Mouse (Mus musculus) cerebellum, adult 2 months (tissue): ENCODE data around the gene Lrrc45. TPM values are rescaled to one million over a fixed set of nuclear protein-coding genes. Genes with fewer than 3 reads are reported as not detected.

ENCODE experiments used
- DNase-seq, 2 experiments: peaks; one replicate each; pipeline ENCODE4 v3.0.0; 2021
- H3K27ac ChIP-seq: fragments of 200-500 bp; 2 replicates; pipeline ENCODE4 v1.5.1; 2012; ENCODE audit warnings: low read length, control low read depth, inconsistent platforms; ENCODE audit not compliant: insufficient read depth
- H3K27me3 ChIP-seq: fragments of 200-500 bp; 2 replicates; pipeline ENCODE4 v1.6.1; 2012; ENCODE audit warnings: inconsistent platforms, mild to moderate bottlenecking, low read length, moderate library complexity; ENCODE audit not compliant: control insufficient read depth, insufficient read depth
- H3K4me1 ChIP-seq: fragments of 200-500 bp; 2 replicates; pipeline ENCODE4 v1.6.1; 2011; ENCODE audit warnings: low read length; ENCODE audit not compliant: control insufficient read depth, insufficient read depth
- H3K4me3 ChIP-seq: fragments of 200-500 bp; replicated peaks from 2 replicates; pipeline ENCODE3; 2011; ENCODE audit warnings: mild to moderate bottlenecking, low read depth, low read length, control low read depth; ENCODE audit not compliant: insufficient read depth
- CTCF ChIP-seq: fragments of 200-500 bp; IDR thresholded peaks from 2 replicates; pipeline ENCODE4 v1.5.1; 2011; ENCODE audit warnings: low read depth, mild to moderate bottlenecking, control low read depth, low read length, moderate library complexity, borderline replicate concordance; ENCODE audit not compliant: insufficient read depth
- POLR2A ChIP-seq: fragments of 200-500 bp; IDR thresholded peaks from 2 replicates; pipeline ENCODE4 v1.6.1; 2011; ENCODE audit warnings: low read length, control low read depth, borderline replicate concordance; ENCODE audit not compliant: insufficient read depth
- WGBS: fragments of 180-500 bp; shearing (Covaris S2); methylation state at CpG from one replicate; pipeline ENCODE4 v1.1.7; 2018; 5-methylcytosine and 5-hydroxymethylcytosine counted together
- polyA plus RNA-seq: library from polyadenylated mRNA; depleted of rRNA; stranded (reverse); fragments of >200 nt; gene quantifications from 2 replicates; pipeline ENCODE4 v1.2.3, GENCODE M21; 2012

The Lrrc45 gene
- polyA plus RNA-seq, 1 experiment: 96.0 TPM

DNA sequence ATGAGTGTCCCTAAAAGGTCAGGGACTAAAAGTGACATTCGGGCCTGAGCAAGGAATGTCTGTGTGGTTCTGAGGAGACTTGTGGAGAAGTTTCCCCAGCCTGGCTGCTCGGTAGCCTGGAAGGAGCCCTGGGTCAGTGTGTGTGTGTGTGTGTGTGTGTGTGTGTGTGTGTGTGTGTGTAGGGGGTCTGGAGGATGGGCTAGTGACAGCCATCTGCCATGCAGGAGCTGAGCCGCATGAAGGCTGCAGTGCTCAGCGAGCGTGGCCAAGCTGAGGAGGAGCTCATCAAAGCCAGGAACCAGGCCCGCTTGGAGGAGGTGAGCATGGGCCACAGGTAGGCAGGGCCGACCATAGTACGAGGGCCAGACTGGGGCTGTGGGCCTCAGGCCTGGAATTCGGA, 5.5 kb downstream of the Lrrc45 start:
- H3K27me3 ChIP-seq: no peaks in the 10 kb centered on the region
- WGBS: 64% methylated on average over 9 of the region's 9 CpGs
- peaks cover 11% of the 10 kb centered on the region for H3K4me1 ChIP-seq
- DNase-seq: no peak
- no peak overlapping the region for H3K27ac ChIP-seq
- TF ChIP-seq CTCF (no peak), POLR2A (no peak)
- H3K4me3 ChIP-seq: no peak overlapping the region

DNA sequence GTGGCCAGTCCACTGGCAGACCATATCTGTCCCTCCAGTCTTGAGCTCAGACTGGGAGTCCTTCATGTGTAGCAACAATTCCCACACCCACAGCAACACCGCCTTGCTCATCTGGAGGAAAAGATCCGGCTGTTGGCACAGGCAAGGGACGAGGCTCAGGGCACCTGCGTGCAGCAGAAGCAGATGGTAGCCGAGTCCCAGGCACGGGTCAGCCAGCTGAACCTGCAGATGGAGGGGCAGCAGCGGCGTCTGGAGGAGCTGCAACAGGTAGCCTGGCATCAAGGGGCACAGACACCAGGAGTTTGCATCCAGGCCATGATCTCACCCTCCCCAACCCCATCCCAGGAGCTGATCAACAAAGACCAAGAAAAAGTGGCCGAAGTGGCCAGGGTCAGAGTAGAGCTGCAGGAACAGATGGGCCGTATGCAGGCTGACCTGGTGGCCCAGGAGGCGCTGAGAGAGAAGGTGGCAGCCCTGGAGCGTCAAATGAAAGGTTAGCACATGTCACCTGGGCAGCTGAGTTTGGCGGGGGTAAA, 6.2 kb downstream of the Lrrc45 start:
- Histone ChIP-seq H3K4me3 (no peak overlapping the region), H3K27ac (no peak overlapping the region), H3K4me1 (peaks cover 5% of the 10 kb centered on the region; the same call in 1 of the 2 replicates), H3K27me3 (no peaks in the 10 kb centered on the region)
- WGBS: 53% methylated on average over 13 of the region's 13 CpGs
- TF ChIP-seq POLR2A (no peak), CTCF (no peak)
- DNase-seq: peak in 1 of 2 experiments; percentile 27

DNA sequence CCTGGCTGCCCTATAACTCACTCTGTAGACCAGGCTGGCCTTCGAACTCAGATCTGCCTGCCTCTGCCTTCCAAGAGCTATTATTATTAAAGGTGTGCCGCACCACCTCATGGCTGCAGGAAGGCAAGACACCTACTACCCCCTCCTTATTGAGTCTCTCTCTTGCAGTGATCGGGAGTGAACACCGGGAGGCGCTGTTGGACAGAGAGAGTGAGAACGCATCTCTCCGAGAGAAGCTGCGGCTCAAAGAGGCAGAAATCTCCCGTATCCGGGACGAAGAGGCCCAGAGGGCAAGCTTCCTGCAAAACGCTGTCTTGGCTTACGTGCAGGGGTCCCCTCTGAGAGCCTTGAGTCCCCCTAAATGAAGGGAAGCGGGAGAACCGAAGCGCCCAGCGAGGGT, 6.7 kb downstream of the Lrrc45 start:
- peak overlapping the region; percentile 52 for H3K4me3 ChIP-seq
- H3K27ac ChIP-seq: no peak overlapping the region
- H3K27me3 ChIP-seq: no peaks in the 10 kb centered on the region
- 4% methylated on average over 17 of the region's 17 CpGs for WGBS
- peak; percentile 87 to 94 for DNase-seq
- TF ChIP-seq CTCF: peak; percentile 99
- no peak for TF ChIP-seq POLR2A
- peaks cover 5% of the 10 kb centered on the region; the same call in 1 of the 2 replicates for H3K4me1 ChIP-seq

DNA sequence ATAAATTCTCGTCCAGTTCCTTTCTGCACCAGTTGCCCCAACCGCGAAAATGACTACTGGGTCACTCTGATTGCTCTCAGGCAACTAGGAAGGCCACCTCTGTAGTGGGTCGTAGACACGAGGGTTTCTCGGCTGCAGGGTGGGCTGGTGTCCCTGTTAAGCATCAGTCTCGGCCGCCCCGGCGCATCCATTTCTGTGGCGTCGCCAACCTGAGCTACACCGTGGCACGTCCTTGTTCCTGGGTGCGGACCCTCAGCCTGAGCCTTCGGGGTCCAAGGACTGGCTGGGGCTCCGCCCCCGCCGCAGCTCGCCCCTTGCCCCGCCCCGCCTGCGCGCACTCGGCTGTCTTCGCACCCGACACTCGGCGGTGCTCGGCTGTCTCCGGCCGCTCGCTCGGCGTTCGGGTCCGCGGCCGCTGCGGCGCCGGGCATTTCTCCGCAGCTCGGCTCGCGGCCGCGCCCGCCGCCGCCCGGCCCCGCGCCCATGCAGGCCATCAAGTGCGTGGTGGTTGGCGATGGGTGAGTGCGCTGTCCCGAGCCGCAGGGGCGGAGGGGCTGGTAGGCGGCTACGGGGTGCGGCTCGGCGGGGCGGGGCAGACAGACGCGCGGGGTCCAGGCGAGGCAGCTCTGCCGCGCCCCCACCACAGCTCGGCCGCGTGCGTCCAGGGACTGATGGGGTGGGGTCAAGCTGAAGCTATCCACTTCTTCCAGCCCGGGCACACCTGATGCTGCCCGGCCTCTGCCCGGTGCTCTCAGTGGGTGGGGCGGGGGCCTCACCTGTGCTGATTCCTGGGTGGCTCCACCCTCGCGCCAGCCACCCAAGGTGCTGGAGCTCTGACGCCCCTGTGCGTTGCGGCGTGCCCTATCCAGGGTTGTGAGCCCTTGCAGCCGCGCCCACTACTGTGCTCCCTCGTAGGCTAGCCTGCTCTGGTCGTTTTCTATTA, 7.7 kb downstream of the Lrrc45 start, which contains the start of gene Rac3:
Gene Rac3, plus strand, starts transcription at position 347 of the 943 bp plus-strand sequence.
- H3K4me3 ChIP-seq: peak within 1 kb of the TSS; percentile 55
- no peaks in the 10 kb centered on the region for H3K27me3 ChIP-seq
- DNase-seq: peak; percentile 76 to 77
- no peak within 1 kb of the TSS for H3K27ac ChIP-seq
- H3K4me1 ChIP-seq: peaks cover 5% of the 10 kb centered on the region
- TF ChIP-seq POLR2A (peak; percentile 20; the same call in 1 of the 2 replicates), CTCF (no peak)
- WGBS: 1% methylated on average over 90 of the region's 90 CpGs

DNA sequence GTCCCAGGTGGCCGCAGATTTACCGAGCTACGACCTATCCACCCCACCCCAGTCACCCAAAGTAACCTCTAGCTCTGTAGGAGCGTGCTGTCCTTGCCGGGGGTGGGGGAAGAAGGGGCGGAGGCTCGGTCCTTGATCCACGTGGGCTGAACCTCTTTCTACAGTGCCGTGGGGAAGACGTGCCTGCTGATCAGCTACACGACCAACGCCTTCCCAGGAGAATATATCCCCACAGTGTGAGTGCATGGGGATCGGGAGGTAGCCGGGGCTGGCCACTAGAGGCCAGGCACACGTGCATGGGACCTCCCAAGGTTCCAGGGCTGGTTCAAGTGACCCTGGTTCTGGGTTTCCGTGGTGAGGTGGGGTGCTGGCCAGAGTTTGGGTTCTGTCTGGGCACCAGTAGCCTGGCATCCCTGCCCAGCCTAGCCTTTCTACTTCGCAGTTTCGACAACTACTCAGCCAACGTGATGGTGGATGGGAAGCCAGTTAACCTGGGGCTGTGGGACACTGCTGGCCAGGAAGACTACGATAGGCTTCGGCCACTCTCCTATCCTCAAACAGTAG, 8.4 kb downstream of the Lrrc45 start:
- no peak for DNase-seq
- TF ChIP-seq CTCF (no peak), POLR2A (no peak)
- Histone ChIP-seq H3K27me3 (no peaks in the 10 kb centered on the region), H3K4me3 (peak overlapping the region; percentile 55), H3K4me1 (peaks cover 5% of the 10 kb centered on the region), H3K27ac (no peak overlapping the region)
- WGBS: 17% methylated on average over 21 of the region's 21 CpGs

DNA sequence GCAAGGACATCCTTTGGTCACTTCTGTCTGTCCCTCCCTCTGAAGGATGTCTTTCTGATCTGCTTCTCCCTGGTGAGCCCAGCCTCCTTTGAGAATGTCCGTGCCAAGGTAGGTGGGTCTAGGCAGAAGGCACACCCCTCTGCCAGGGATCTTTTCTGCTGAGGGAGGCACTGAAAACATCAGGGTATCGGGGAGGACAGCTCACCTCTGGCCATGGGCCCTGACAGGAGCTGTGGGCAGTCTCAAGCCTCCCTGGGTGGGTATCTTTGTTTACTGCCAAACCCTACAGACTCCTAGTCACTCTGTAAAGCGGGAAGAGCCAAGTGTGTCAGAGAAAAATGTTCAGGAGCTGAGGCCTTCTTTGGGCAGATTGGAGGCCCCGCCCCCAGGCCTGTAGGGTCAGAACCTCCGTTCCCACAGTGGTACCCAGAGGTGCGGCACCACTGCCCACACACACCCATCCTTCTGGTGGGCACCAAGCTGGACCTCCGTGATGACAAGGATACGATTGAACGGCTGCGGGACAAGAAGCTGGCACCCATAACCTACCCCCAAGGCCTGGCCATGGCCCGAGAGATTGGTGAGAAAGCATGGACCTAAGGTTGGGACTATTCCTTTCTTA, 9.1 kb downstream of the Lrrc45 start:
- Histone ChIP-seq H3K27ac (no peak overlapping the region), H3K27me3 (no peaks in the 10 kb centered on the region), H3K4me1 (peaks cover 5% of the 10 kb centered on the region), H3K4me3 (no peak overlapping the region)
- WGBS: 86% methylated on average over 11 of the region's 11 CpGs
- DNase-seq: peak in 1 of 2 experiments; percentile 21
- TF ChIP-seq CTCF (no peak), POLR2A (no peak)

DNA sequence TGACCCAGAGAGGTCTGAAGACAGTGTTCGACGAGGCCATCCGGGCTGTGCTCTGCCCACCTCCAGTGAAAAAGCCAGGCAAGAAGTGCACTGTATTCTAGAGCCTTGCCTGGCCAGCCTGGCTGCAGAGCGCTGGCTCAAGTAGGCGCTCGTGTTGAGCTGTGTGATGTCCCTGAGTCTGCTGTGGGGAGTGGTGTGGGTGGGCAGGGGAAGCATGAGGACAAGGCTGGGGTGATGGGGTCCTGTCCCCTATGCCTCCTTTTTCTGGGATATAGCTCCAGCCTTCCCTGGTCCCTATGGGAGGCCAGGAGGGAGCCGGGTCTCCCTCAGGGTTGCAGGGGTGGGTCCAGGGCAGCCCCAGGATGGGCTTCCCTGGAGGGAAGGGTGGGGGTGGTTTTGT, 9.8 kb downstream of the Lrrc45 start:
- peaks cover 5% of the 10 kb centered on the region for H3K4me1 ChIP-seq
- peak in 1 of 2 experiments; percentile 8 for DNase-seq
- no peak for TF ChIP-seq POLR2A
- TF ChIP-seq CTCF: no peak
- no peak overlapping the region for H3K4me3 ChIP-seq
- no peaks in the 10 kb centered on the region for H3K27me3 ChIP-seq
- H3K27ac ChIP-seq: no peak overlapping the region
- 86% methylated on average over 7 of the region's 7 CpGs for WGBS
